Mouse (Mus musculus) cerebellum, adult 2 months (tissue): Measurements from ENCODE around the gene Sgce. TPM values are rescaled to one million over a fixed set of nuclear protein-coding genes. Genes with fewer than 3 reads are reported as not detected.

ENCODE experiments used
- DNase-seq, 2 experiments: peaks; one replicate each; pipeline ENCODE4 v3.0.0; 2021
- H3K27ac ChIP-seq: fragments of 200-500 bp; 2 replicates; pipeline ENCODE4 v1.5.1; 2012; ENCODE audit warnings: low read length, control low read depth, inconsistent platforms; ENCODE audit not compliant: insufficient read depth
- H3K27me3 ChIP-seq: fragments of 200-500 bp; 2 replicates; pipeline ENCODE4 v1.6.1; 2012; ENCODE audit warnings: inconsistent platforms, mild to moderate bottlenecking, low read length, moderate library complexity; ENCODE audit not compliant: control insufficient read depth, insufficient read depth
- H3K4me1 ChIP-seq: fragments of 200-500 bp; 2 replicates; pipeline ENCODE4 v1.6.1; 2011; ENCODE audit warnings: low read length; ENCODE audit not compliant: control insufficient read depth, insufficient read depth
- H3K4me3 ChIP-seq: fragments of 200-500 bp; replicated peaks from 2 replicates; pipeline ENCODE3; 2011; ENCODE audit warnings: mild to moderate bottlenecking, low read depth, low read length, control low read depth; ENCODE audit not compliant: insufficient read depth
- CTCF ChIP-seq: fragments of 200-500 bp; IDR thresholded peaks from 2 replicates; pipeline ENCODE4 v1.5.1; 2011; ENCODE audit warnings: low read depth, mild to moderate bottlenecking, control low read depth, low read length, moderate library complexity, borderline replicate concordance; ENCODE audit not compliant: insufficient read depth
- POLR2A ChIP-seq: fragments of 200-500 bp; IDR thresholded peaks from 2 replicates; pipeline ENCODE4 v1.6.1; 2011; ENCODE audit warnings: low read length, control low read depth, borderline replicate concordance; ENCODE audit not compliant: insufficient read depth
- WGBS: fragments of 180-500 bp; shearing (Covaris S2); methylation state at CpG from one replicate; pipeline ENCODE4 v1.1.7; 2018; 5-methylcytosine and 5-hydroxymethylcytosine counted together
- polyA plus RNA-seq: library from polyadenylated mRNA; depleted of rRNA; stranded (reverse); fragments of >200 nt; gene quantifications from 2 replicates; pipeline ENCODE4 v1.2.3, GENCODE M21; 2012

The Sgce gene
- polyA plus RNA-seq, 1 experiment: 40.5 TPM

GRCm38 (mm10) chr6:4684706-4685340 lies 62.2 kb downstream of the Sgce start:
- 73% methylated on average over 10 of the region's 10 CpGs for WGBS
- H3K4me1 ChIP-seq: no peaks in the 10 kb centered on the region
- no peak overlapping the region for H3K27ac ChIP-seq
- TF ChIP-seq POLR2A (no peak), CTCF (no peak)
- no peak for DNase-seq
- no peaks in the 10 kb centered on the region for H3K27me3 ChIP-seq
- no peak overlapping the region for H3K4me3 ChIP-seq

- no peak for TF ChIP-seq POLR2A
- no peak overlapping the region for H3K27ac ChIP-seq
- H3K27me3 ChIP-seq: no peaks in the 10 kb centered on the region
- WGBS: 80% methylated on average over 4 of the region's 4 CpGs
- H3K4me1 ChIP-seq: no peaks in the 10 kb centered on the region
- H3K4me3 ChIP-seq: no peak overlapping the region
- no peak for DNase-seq
These were observed 66.4 kb downstream of the Sgce start for GRCm38 (mm10) chr6:4680576-4680975.

- no peaks in the 10 kb centered on the region for H3K27me3 ChIP-seq
- TF ChIP-seq CTCF (no peak), POLR2A (no peak)
- 92% methylated on average over 1 of the region's 1 CpGs for WGBS
These were observed 67.0 kb downstream of the Sgce start for GRCm38 (mm10) chr6:4679981-4680380.

GRCm38 (mm10) chr6:4677356-4677761 lies 69.6 kb downstream of the Sgce start:
- TF ChIP-seq CTCF: no peak
- no peak for TF ChIP-seq POLR2A
- H3K27me3 ChIP-seq: no peaks in the 10 kb centered on the region
- DNase-seq: no peak
- 52% methylated on average over 1 of the region's 1 CpGs for WGBS
- H3K4me3 ChIP-seq: no peak overlapping the region
- no peaks in the 10 kb centered on the region for H3K4me1 ChIP-seq
- H3K27ac ChIP-seq: no peak overlapping the region

More at GRCm38 (mm10) chr6:4679981-4680380, 67.0 kb downstream of the Sgce start:
- Histone ChIP-seq H3K4me1 (no peaks in the 10 kb centered on the region), H3K4me3 (no peak overlapping the region), H3K27ac (no peak overlapping the region)
- DNase-seq: no peak

GRCm38 (mm10) chr6:4665154-4665553 lies 81.9 kb downstream of the Sgce start:
- Histone ChIP-seq H3K27ac (no peak overlapping the region), H3K4me3 (no peak overlapping the region), H3K27me3 (no peaks in the 10 kb centered on the region), H3K4me1 (no peaks in the 10 kb centered on the region)
- 96% methylated on average over 6 of the region's 6 CpGs for WGBS
- no peak for DNase-seq
- TF ChIP-seq CTCF: no peak
- no peak for TF ChIP-seq POLR2A

- TF ChIP-seq CTCF (no peak), POLR2A (no peak)
- Histone ChIP-seq H3K27ac (no peak overlapping the region), H3K27me3 (no peaks in the 10 kb centered on the region), H3K4me1 (no peaks in the 10 kb centered on the region), H3K4me3 (no peak overlapping the region)
- 71% methylated on average over 2 of the region's 2 CpGs for WGBS
- no peak for DNase-seq
These were observed 82.7 kb downstream of the Sgce start for GRCm38 (mm10) chr6:4664313-4664712.

- Histone ChIP-seq H3K27ac (no peak overlapping the region), H3K27me3 (no peaks in the 10 kb centered on the region), H3K4me3 (no peak overlapping the region), H3K4me1 (no peaks in the 10 kb centered on the region)
- TF ChIP-seq CTCF: no peak
- no peak for TF ChIP-seq POLR2A
- WGBS: 37% methylated on average over 2 of the region's 2 CpGs
- DNase-seq: no peak
These were observed 83.5 kb downstream of the Sgce start for GRCm38 (mm10) chr6:4663516-4663915.

GRCm38 (mm10) chr6:4658861-4659260 lies 88.1 kb downstream of the Sgce start:
- Histone ChIP-seq H3K4me3 (no peak overlapping the region), H3K27ac (no peak overlapping the region), H3K27me3 (no peaks in the 10 kb centered on the region), H3K4me1 (no peaks in the 10 kb centered on the region)
- no peak for DNase-seq
- TF ChIP-seq CTCF: no peak
- no peak for TF ChIP-seq POLR2A
- 79% methylated on average over 13 of the region's 13 CpGs for WGBS
